Mouse (Mus musculus) erythroblast, embryonic 14.5 days (primary cell): ENCODE results near the gene Ccdc155.

Experiments
- GATA1 ChIP-seq: IDR thresholded peaks from 2 replicates; pipeline ENCODE4 v1.6.1; 2012; ENCODE audit warnings: low read length, inconsistent platforms, mixed read lengths
- TAL1 ChIP-seq: IDR thresholded peaks from 3 replicates; pipeline ENCODE4 v1.6.1; 2012; ENCODE audit warnings: low read length, inconsistent platforms, mixed read lengths

DNA sequence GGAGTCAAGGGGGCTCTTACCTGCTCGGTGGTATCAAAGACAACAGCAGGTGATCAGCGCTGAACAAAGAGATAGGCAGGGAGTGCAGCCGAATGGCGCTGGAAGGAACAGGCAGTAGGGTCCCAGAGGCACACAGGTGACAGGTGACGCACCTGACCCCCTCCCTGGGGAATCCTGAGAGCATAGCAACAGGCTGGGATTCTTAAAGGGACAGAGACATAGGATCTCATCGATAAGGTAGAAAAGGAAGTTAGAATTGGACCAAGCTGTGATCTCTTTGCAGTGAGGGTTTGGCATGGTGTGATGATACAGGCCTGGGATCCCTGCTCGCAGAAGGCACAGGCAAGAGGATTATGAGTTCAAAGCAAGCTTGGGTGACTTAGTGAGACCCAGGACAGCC, 25.2 kb downstream of the Ccdc155 start, which contains the start of gene Gfy:
- TF ChIP-seq TAL1, result no peak
- TF ChIP-seq GATA1, result no peak
